Mouse (Mus musculus): ENCODE data around the gene 9130023H24Rik.

- no peak for TF ChIP-seq CTCF (IDR thresholded peaks at IDR 0.05; ENCODE audit: control insufficient read depth, insufficient read depth, insufficient read length)
- no peak for TF ChIP-seq MYOG (IDR thresholded peaks at IDR 0.05; ENCODE audit: control insufficient read depth, extremely low read depth, insufficient read length)
- no peak for TF ChIP-seq MYOD1 (IDR thresholded peaks at IDR 0.05; ENCODE audit: control insufficient read depth, insufficient read length, low read depth)
- TF ChIP-seq MAX (IDR thresholded peaks at IDR 0.05), result no peak
- TF ChIP-seq USF1 (IDR thresholded peaks at IDR 0.05; ENCODE audit: low read depth), result no peak
- no peak for TF ChIP-seq FOSL1 (IDR thresholded peaks at IDR 0.05; ENCODE audit: insufficient read depth, low read length, poor library complexity, severe bottlenecking)
- TF ChIP-seq CEBPB (IDR thresholded peaks at IDR 0.05; ENCODE audit: low read depth), result no peak
Observed at GRCm38 (mm10) chr7:128255757-128256156, 17.9 kb upstream of the 9130023H24Rik start.

Measured in C2C12 (cell line).